Mouse (Mus musculus): ENCODE measurements around the gene Cyp3a25.

DNA sequence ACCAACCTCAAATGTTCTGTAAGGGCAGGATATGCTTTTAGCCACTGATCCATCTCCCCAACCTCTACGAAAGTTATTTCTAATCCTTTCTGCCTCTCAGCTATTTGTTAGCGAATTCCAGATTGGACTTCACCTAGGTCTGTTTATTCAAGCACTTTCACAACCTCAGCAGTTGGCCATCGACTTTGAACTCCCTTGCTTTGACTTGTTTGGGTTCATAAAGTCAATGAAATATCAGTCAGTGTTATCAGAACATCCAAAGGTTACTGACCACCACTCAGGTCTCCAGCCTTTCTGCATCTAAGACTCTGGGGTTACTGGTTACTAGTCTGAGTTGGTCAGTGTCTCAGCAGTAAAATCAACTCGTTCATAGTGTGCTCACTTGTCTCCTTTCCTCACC, 11.7 kb upstream of the Cyp3a25 start:
- TF ChIP-seq CTCF (IDR thresholded peaks at IDR 0.05; ENCODE audit: low read depth, low read length) (no peak), POLR2A (IDR thresholded peaks at IDR 0.05; ENCODE audit: borderline replicate concordance, low read depth, low read length) (no peak)
